Mouse (Mus musculus) C2C12 (cell line): ENCODE measurements at regions not wholly inside any gene's neighbourhood (a gene's known extent, or its start where the extent isn't known, plus 50 kb on each side); places are given as distances from the start of the nearest gene placed in this dataset.

Experiments
- H3K27me3 ChIP-seq: one replicate; pipeline ENCODE4 v1.6.1; 2011; ENCODE audit not compliant: control insufficient read depth, insufficient read depth, insufficient read length
- H3K36me3 ChIP-seq: one replicate; pipeline ENCODE4 v1.6.1; 2011; ENCODE audit not compliant: control insufficient read depth, insufficient read depth
- H3K4me3 ChIP-seq: one replicate; pipeline ENCODE4 v1.5.1; 2011; ENCODE audit warnings: mild to moderate bottlenecking, control low read depth; ENCODE audit not compliant: poor library complexity, insufficient read depth, severe bottlenecking
- H3K79me2 ChIP-seq: one replicate; pipeline ENCODE4 v1.6.1; 2011; ENCODE audit not compliant: control insufficient read depth, insufficient read depth
- H3K79me3 ChIP-seq: one replicate; pipeline ENCODE4 v1.6.1; 2011; ENCODE audit warnings: low read depth, control low read depth
- H3ac ChIP-seq: one replicate; pipeline ENCODE3; 2011; ENCODE audit warnings: low read depth; ENCODE audit not compliant: control insufficient read depth, insufficient read length
- CEBPB ChIP-seq: IDR thresholded peaks from one replicate; pipeline ENCODE4 v1.6.1; 2011; ENCODE audit warnings: low read depth, mild to moderate bottlenecking, control low read depth, moderate library complexity
- CTCF ChIP-seq: IDR thresholded peaks from one replicate; pipeline ENCODE4 v1.5.1; 2011; ENCODE audit not compliant: control insufficient read depth, insufficient read depth, insufficient read length
- FOSL1 ChIP-seq: IDR thresholded peaks from one replicate; pipeline ENCODE4 v1.8.0; 2011; ENCODE audit warnings: mild to moderate bottlenecking, low read length; ENCODE audit not compliant: poor library complexity, insufficient read depth, severe bottlenecking
- MAX ChIP-seq: IDR thresholded peaks from one replicate; pipeline ENCODE4 v1.6.1; 2011; ENCODE audit warnings: mild to moderate bottlenecking, control low read depth
- MYOD1 ChIP-seq: IDR thresholded peaks from one replicate; pipeline ENCODE4 v1.6.1; 2011; ENCODE audit warnings: low read depth; ENCODE audit not compliant: control insufficient read depth, insufficient read length
- MYOG ChIP-seq: IDR thresholded peaks from one replicate; pipeline ENCODE4 v1.6.1; 2011; ENCODE audit not compliant: control insufficient read depth, insufficient read length; ENCODE audit errors: extremely low read depth
- USF1 ChIP-seq: IDR thresholded peaks from one replicate; pipeline ENCODE4 v1.6.1; 2011; ENCODE audit warnings: low read depth, mild to moderate bottlenecking, control low read depth, moderate library complexity

- H3K79me2 ChIP-seq = no peaks in the 10 kb centered on the region
- TF ChIP-seq MYOG (no peak), MYOD1 (no peak), FOSL1 (no peak), CTCF (no peak), USF1 (no peak), MAX (no peak), CEBPB (no peak)
Measured at GRCm38 (mm10) chr2:46533395-46533794, 1416.2 kb upstream of the Zeb2 start.

GRCm38 (mm10) chr2:46530686-46531085, 1413.5 kb upstream of the Zeb2 start:
- no peaks in the 10 kb centered on the region for H3K36me3 ChIP-seq
- H3K4me3 ChIP-seq = no peak overlapping the region
- H3K79me2 ChIP-seq = no peaks in the 10 kb centered on the region
- TF ChIP-seq MYOG (no peak), MAX (no peak), CTCF (no peak), USF1 (no peak), FOSL1 (no peak), MYOD1 (no peak), CEBPB (no peak)
- H3K27me3 ChIP-seq = no peaks in the 10 kb centered on the region
- H3K79me3 ChIP-seq = no peaks in the 10 kb centered on the region
- no peak overlapping the region for H3ac ChIP-seq

More at GRCm38 (mm10) chr2:46533395-46533794, 1416.2 kb upstream of the Zeb2 start:
- Histone ChIP-seq H3K79me3 (no peaks in the 10 kb centered on the region), H3K36me3 (no peaks in the 10 kb centered on the region), H3K4me3 (no peak overlapping the region), H3K27me3 (no peaks in the 10 kb centered on the region), H3ac (no peak overlapping the region)

DNA sequence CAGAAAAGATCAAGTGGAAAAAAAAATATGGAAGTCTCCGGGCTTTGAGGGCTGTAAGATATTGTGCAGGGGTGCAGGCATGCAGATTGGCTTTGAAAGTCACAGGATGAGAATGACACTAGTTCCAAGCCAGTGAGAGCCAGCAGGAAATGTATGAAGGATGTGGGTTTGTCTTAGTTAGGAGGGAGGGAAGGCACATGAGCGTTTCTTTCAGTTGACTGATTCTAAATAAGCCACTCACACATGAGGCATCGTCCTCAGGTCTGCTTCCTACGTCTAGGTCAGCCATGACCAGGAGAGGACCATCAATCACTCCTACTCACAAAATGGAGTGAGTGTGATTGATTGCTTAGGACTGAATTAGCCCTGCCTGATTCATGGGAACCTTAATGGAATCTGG, 1408.0 kb upstream of the Zeb2 start:
- no peaks in the 10 kb centered on the region for H3K79me3 ChIP-seq
- H3K4me3 ChIP-seq = no peak overlapping the region
- H3K36me3 ChIP-seq = no peaks in the 10 kb centered on the region
- no peaks in the 10 kb centered on the region for H3K79me2 ChIP-seq
- H3ac ChIP-seq = no peak overlapping the region
- TF ChIP-seq USF1 = no peak
- TF ChIP-seq FOSL1 = no peak
- TF ChIP-seq MYOD1 = no peak
- TF ChIP-seq MAX = no peak
- TF ChIP-seq MYOG = no peak
- no peak for TF ChIP-seq CTCF
- no peak for TF ChIP-seq CEBPB
- H3K27me3 ChIP-seq = no peaks in the 10 kb centered on the region

- no peak overlapping the region for H3ac ChIP-seq
- TF ChIP-seq CEBPB (no peak), CTCF (no peak), USF1 (no peak), MAX (no peak), MYOG (no peak), MYOD1 (no peak), FOSL1 (no peak)
- no peaks in the 10 kb centered on the region for H3K27me3 ChIP-seq
- H3K4me3 ChIP-seq = no peak overlapping the region
- no peaks in the 10 kb centered on the region for H3K79me2 ChIP-seq
- H3K79me3 ChIP-seq = no peaks in the 10 kb centered on the region
- no peaks in the 10 kb centered on the region for H3K36me3 ChIP-seq
Measured at GRCm38 (mm10) chr2:46524625-46525024, 1407.4 kb upstream of the Zeb2 start.

DNA sequence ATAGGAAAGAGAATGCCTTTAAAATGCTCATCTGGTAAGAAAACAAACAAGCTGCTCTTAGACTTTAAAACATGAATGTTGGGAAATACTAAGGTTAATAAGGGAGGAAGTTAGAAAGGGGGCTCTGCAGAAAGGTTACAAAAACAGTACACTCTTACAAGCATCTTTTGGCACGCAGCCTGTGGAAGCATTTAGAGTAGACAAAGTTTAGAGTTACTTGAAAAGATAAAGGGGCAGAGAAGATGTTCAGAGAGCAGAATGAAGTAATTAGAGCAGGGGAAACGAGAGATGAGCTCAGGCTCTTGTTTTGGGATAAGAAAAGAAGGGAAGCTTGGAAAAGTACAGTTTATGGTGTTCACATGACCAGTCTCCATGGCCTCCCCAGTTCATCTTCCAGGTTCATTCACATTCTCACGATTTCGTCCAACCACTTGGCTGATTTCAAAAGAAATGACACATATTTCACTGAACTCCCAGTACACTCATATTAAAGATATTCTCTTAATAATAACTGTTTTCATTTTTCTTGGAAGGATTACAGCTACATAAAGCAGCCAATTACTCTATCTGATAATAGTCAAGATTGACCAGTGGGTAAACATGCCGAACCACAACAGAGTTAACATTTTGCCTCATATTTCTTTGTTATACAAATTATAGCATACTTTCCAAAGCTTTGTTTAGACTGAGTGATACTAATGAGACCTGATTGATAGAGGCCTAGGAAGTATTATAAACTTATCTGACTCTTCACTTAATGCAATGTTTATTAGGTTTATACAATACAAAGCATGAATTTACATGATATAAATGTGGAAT, 1404.2 kb upstream of the Zeb2 start:
- H3K79me2 ChIP-seq = no peaks in the 10 kb centered on the region
- no peaks in the 10 kb centered on the region for H3K27me3 ChIP-seq
- no peak overlapping the region for H3ac ChIP-seq
- H3K79me3 ChIP-seq = no peaks in the 10 kb centered on the region
- no peak overlapping the region for H3K4me3 ChIP-seq
- no peaks in the 10 kb centered on the region for H3K36me3 ChIP-seq
- no peak for TF ChIP-seq MAX

- Histone ChIP-seq H3K27me3 (no peaks in the 10 kb centered on the region), H3ac (no peak overlapping the region), H3K36me3 (no peaks in the 10 kb centered on the region), H3K79me2 (no peaks in the 10 kb centered on the region), H3K79me3 (no peaks in the 10 kb centered on the region), H3K4me3 (no peak overlapping the region)
- TF ChIP-seq MYOG (no peak), USF1 (no peak), MAX (no peak), CTCF (no peak), CEBPB (no peak), FOSL1 (no peak), MYOD1 (no peak)
Measured at GRCm38 (mm10) chr2:46512237-46513028, 1395.2 kb upstream of the Zeb2 start.
